Mouse (Mus musculus) MEL (cell line): ENCODE results near the gene Eaf1. TPM values are rescaled to one million over a fixed set of nuclear protein-coding genes. Genes with fewer than 3 reads are reported as not detected.
A peak's percentile ranks its signal among the peaks of the same experiment; 100 is the strongest.

Experiments used
- DNase-seq: peaks from one replicate; pipeline ENCODE4 v3.0.0; 2011; ENCODE audit warnings: low read depth, low spot score
- H3K27ac ChIP-seq: 2 replicates; pipeline ENCODE4 v1.5.1; 2012; ENCODE audit warnings: low read depth, mild to moderate bottlenecking, control low read depth, low read length, moderate library complexity; ENCODE audit not compliant: control insufficient read depth
- H3K27me3 ChIP-seq, 2 experiments: fragments of 150-350 bp in 1 of 2; sonication (generic) in 1 of 2; 2 replicates each; pipeline ENCODE4 v1.6.1; 2012; ENCODE audit warnings: low read length in 2 of 2, mild to moderate bottlenecking in 2 of 2, improper control_type of control experiment in 1 of 2, moderate library complexity in 1 of 2; ENCODE audit not compliant: insufficient read depth in 2 of 2, control insufficient read depth in 1 of 2
- H3K36me3 ChIP-seq, 2 experiments: 2 replicates each; pipeline ENCODE4 v1.6.1; 2012 to 2014; ENCODE audit warnings: low read length in 2 of 2, improper control_type of control experiment in 1 of 2, inconsistent platforms in 1 of 2, mild to moderate bottlenecking in 1 of 2; ENCODE audit not compliant: insufficient read depth in 2 of 2, control insufficient read depth in 1 of 2
- H3K4me1 ChIP-seq, 2 experiments: fragments of 150-350 bp in 1 of 2; sonication (generic) in 1 of 2; 2 replicates each; pipeline ENCODE4 v1.6.1; 2012; ENCODE audit warnings: low read length in 2 of 2, improper control_type of control experiment in 1 of 2, mild to moderate bottlenecking in 1 of 2; ENCODE audit not compliant: insufficient read depth in 2 of 2, control insufficient read depth in 1 of 2
- H3K4me3 ChIP-seq, 2 experiments: fragments of 150-350 bp in 1 of 2; sonication (generic) in 1 of 2; 2 replicates each; pipeline ENCODE4 v1.5.1; 2012; ENCODE audit warnings: low read depth in 2 of 2, low read length in 2 of 2, mild to moderate bottlenecking in 2 of 2, moderate library complexity in 2 of 2, control low read depth in 1 of 2, improper control_type of control experiment in 1 of 2; ENCODE audit not compliant: control insufficient read depth in 1 of 2, insufficient read depth in 1 of 2
- H3K79me2 ChIP-seq: 2 replicates; pipeline ENCODE4 v1.6.1; 2012; ENCODE audit warnings: mild to moderate bottlenecking, low read length, moderate library complexity; ENCODE audit not compliant: control insufficient read depth, poor library complexity, insufficient read depth
- H3K9ac ChIP-seq: 2 replicates; pipeline ENCODE4 v1.6.1; 2012; ENCODE audit warnings: low read depth, mild to moderate bottlenecking, control low read depth, low read length, moderate library complexity; ENCODE audit not compliant: control insufficient read depth, poor library complexity, severe bottlenecking
- H3K9me3 ChIP-seq: fragments of 150-350 bp; sonication (generic); replicated peaks from 2 replicates; pipeline ENCODE4 v1.6.1; 2012; ENCODE audit warnings: mild to moderate bottlenecking, low read length, improper control_type of control experiment, moderate library complexity; ENCODE audit not compliant: insufficient read depth
- CHD1 ChIP-seq: IDR thresholded peaks from 2 replicates; pipeline ENCODE4 v1.6.1; 2012; ENCODE audit warnings: low read depth, mild to moderate bottlenecking, inconsistent platforms, low read length, improper control_type of control experiment
- CHD2 ChIP-seq: IDR thresholded peaks from 2 replicates; pipeline ENCODE4 v1.6.1; 2011; ENCODE audit warnings: low read length, improper control_type of control experiment
- E2F4 ChIP-seq: IDR thresholded peaks from 2 replicates; pipeline ENCODE4 v1.6.1; 2011; ENCODE audit warnings: low read depth, low read length, improper control_type of control experiment, borderline replicate concordance
- EP300 ChIP-seq, 2 experiments: IDR thresholded peaks; 2 replicates each; pipeline ENCODE4 v1.6.1; 2011; ENCODE audit warnings: improper control_type of control experiment in 2 of 2, low read length in 2 of 2, low read depth in 1 of 2, mild to moderate bottlenecking in 1 of 2
- GABPA ChIP-seq: IDR thresholded peaks from 2 replicates; pipeline ENCODE4 v1.6.1; 2012; ENCODE audit warnings: low read depth, mild to moderate bottlenecking, inconsistent platforms, low read length, improper control_type of control experiment, moderate library complexity
- JUND ChIP-seq: IDR thresholded peaks from 2 replicates; pipeline ENCODE4 v1.6.1; 2011; ENCODE audit warnings: low read depth, mild to moderate bottlenecking, improper control_type of control experiment, low read length
- MAX ChIP-seq: IDR thresholded peaks from 2 replicates; pipeline ENCODE4 v1.6.1; 2011; ENCODE audit warnings: low read length, improper control_type of control experiment
- MXI1 ChIP-seq: IDR thresholded peaks from 2 replicates; pipeline ENCODE4 v1.6.1; 2011; ENCODE audit warnings: mild to moderate bottlenecking, low read depth, low read length, improper control_type of control experiment
- MYB ChIP-seq: IDR thresholded peaks from 2 replicates; pipeline ENCODE4 v1.6.1; 2011; ENCODE audit warnings: mild to moderate bottlenecking, low read depth, low read length, improper control_type of control experiment
- NELFE ChIP-seq: IDR thresholded peaks from 2 replicates; pipeline ENCODE4 v1.6.1; 2011; ENCODE audit warnings: low read depth, low read length, improper control_type of control experiment
- POLR2A ChIP-seq, 2 experiments: IDR thresholded peaks; 2 replicates each; pipeline ENCODE4 v1.6.1; 2011 to 2012; ENCODE audit warnings: low read length in 2 of 2, mild to moderate bottlenecking in 2 of 2, control low read depth in 1 of 2, improper control_type of control experiment in 1 of 2, low read depth in 1 of 2, moderate library complexity in 1 of 2; ENCODE audit not compliant: control insufficient read depth in 1 of 2, insufficient read depth in 1 of 2, poor library complexity in 1 of 2
- POLR2AphosphoS2 ChIP-seq: IDR thresholded peaks from 2 replicates; pipeline ENCODE4 v1.6.1; 2011; ENCODE audit warnings: low read length, improper control_type of control experiment
- POLR2AphosphoS5 ChIP-seq: IDR thresholded peaks from 2 replicates; pipeline ENCODE4 v1.6.1; 2012; ENCODE audit warnings: low read depth, borderline replicate concordance, mild to moderate bottlenecking, inconsistent platforms, low read length, moderate library complexity, mixed read lengths
- RAD21 ChIP-seq: IDR thresholded peaks from 2 replicates; pipeline ENCODE4 v1.6.1; 2011; ENCODE audit warnings: mild to moderate bottlenecking, low read depth, low read length, improper control_type of control experiment
- RCOR1 ChIP-seq: IDR thresholded peaks from 2 replicates; pipeline ENCODE4 v1.6.1; 2012; ENCODE audit warnings: low read depth, mild to moderate bottlenecking, inconsistent platforms, low read length, improper control_type of control experiment
- SIN3A ChIP-seq: IDR thresholded peaks from 2 replicates; pipeline ENCODE4 v1.6.1; 2012; ENCODE audit warnings: low read length, improper control_type of control experiment, inconsistent platforms
- SMC3 ChIP-seq: IDR thresholded peaks from 2 replicates; pipeline ENCODE4 v1.6.1; 2011; ENCODE audit warnings: low read depth, low read length, improper control_type of control experiment
- TBP ChIP-seq: IDR thresholded peaks from 2 replicates; pipeline ENCODE4 v1.8.0; 2011; ENCODE audit warnings: low read depth, low read length, improper control_type of control experiment
- UBTF ChIP-seq: IDR thresholded peaks from 2 replicates; pipeline ENCODE4 v1.6.1; 2012; ENCODE audit warnings: low read depth, mild to moderate bottlenecking, inconsistent platforms, low read length, improper control_type of control experiment, moderate library complexity, borderline replicate concordance; ENCODE audit not compliant: insufficient read depth
- ZC3H11A ChIP-seq: IDR thresholded peaks from 2 replicates; pipeline ENCODE4 v1.6.1; 2012; ENCODE audit warnings: low read depth, mild to moderate bottlenecking, inconsistent platforms, low read length, improper control_type of control experiment
- ZKSCAN1 ChIP-seq: IDR thresholded peaks from 2 replicates; pipeline ENCODE4 v1.6.1; 2012; ENCODE audit warnings: low read depth, mild to moderate bottlenecking, inconsistent platforms, low read length, improper control_type of control experiment, moderate library complexity
- ZMIZ1 ChIP-seq: IDR thresholded peaks from 2 replicates; pipeline ENCODE4 v1.6.1; 2012; ENCODE audit warnings: low read depth, mild to moderate bottlenecking, inconsistent platforms, low read length, improper control_type of control experiment, moderate library complexity
- polyA plus RNA-seq, 2 experiments: library from polyadenylated mRNA; stranded (reverse) in 1 of 2; unstranded in 1 of 2; fragments of >175 nt in 1 of 2; fragments of >200 nt in 1 of 2; gene quantifications; 2 replicates each; pipeline versions ENCODE4 v1.2.1 to v1.2.4; 2012; ENCODE audit warnings: low replicate concordance in 2 of 2, low read depth in 1 of 2; ENCODE audit not compliant: insufficient read length in 2 of 2, insufficient read depth in 1 of 2, missing spikeins in 1 of 2
- total RNA-seq: library from RNA; depleted of rRNA; stranded (reverse); fragments of 300-350 nt; gene quantifications from 2 replicates; pipeline ENCODE4 v1.2.3, GENCODE M21; 2012

Gene Eaf1
- total and polyA plus RNA-seq, 3 experiments = 50.6 to 67.2 TPM; not detected in 1

- TF ChIP-seq POLR2AphosphoS2 = no peak; the same call in 1 of the 2 replicates
- peak; percentile 100 for TF ChIP-seq MAX
- TF ChIP-seq ZMIZ1 = no peak
- TF ChIP-seq MYB = peak; percentile 81
- no peak for TF ChIP-seq RAD21
- TF ChIP-seq E2F4 = no peak
- TF ChIP-seq NELFE = no peak
- peak; percentile 99 to 100 for TF ChIP-seq EP300 (IDR thresholded peaks at IDR 0.05; ENCODE audit: low read depth in 1 of 2, low read length in 2 of 2)
- peak; percentile 99 for TF ChIP-seq SIN3A
- no peak for TF ChIP-seq SMC3
- no peak for TF ChIP-seq GABPA
- peak; percentile 98 for TF ChIP-seq MXI1
- no peak for TF ChIP-seq CHD1
- no peak for TF ChIP-seq ZKSCAN1
- TF ChIP-seq POLR2A (IDR thresholded peaks at IDR 0.05; ENCODE audit: control insufficient read depth in 1 of 2, insufficient read depth in 1 of 2, low read depth in 1 of 2, low read length in 2 of 2, poor library complexity in 1 of 2) = peak in 1 of 2 experiments; percentile 63; a peak in 2 of 4 replicates
- no peak for TF ChIP-seq ZC3H11A
- peak; percentile 92 for TF ChIP-seq RCOR1
- TF ChIP-seq JUND = peak; percentile 84; the same call in 1 of the 2 replicates
- TF ChIP-seq TBP = 0 out of 2 replicates have a peak, but pooled peaks have one; percentile 67
Measured at GRCm38 (mm10) chr14:31496241-31496646, 2.0 kb downstream of the Eaf1 start (continued).

- Histone ChIP-seq H3K79me2 (peaks cover 38% of the 10 kb centered on the region), H3K36me3 (peaks cover 18 to 31% of the 10 kb centered on the region in 2 experiments), H3K27ac (no peak overlapping the region), H3K9me3 (no peaks in the 10 kb centered on the region), H3K27me3 (no peaks in the 10 kb centered on the region), H3K9ac (no peak overlapping the region), H3K4me3 (no peak overlapping the region), H3K4me1 (peaks cover 5 to 9% of the 10 kb centered on the region in 2 experiments)
- TF ChIP-seq UBTF (no peak), POLR2AphosphoS5 (no peak), RAD21 (no peak), NELFE (no peak), CHD2 (no peak), GABPA (no peak)
- DNase-seq = no peak
Measured at GRCm38 (mm10) chr14:31499526-31499925, 5.3 kb downstream of the Eaf1 start.
